ENCODE assay signal across 32 mouse cellular contexts in the genomic region with DNA sequence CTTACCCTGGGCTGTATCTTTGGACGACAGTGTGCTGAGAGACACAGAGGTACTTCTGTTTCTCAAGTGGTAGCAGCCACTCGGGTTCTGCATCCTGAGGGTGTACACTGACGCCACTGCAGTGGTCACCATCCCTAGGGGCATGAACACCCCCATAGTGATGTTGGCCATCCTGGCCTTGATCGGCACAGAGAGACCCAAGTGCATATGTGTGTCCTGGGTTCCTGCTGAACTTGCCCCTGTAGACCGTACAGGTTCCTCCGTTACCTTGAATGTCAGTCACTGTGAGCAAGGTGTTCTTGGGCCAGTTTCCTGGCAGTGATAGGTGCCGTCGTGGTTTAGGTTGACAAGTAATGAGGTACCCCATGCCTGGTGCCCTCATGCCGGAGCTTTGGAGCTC. TPM values are rescaled to one million over a fixed set of nuclear protein-coding genes. Genes with fewer than 3 reads are reported as not detected.
"Had no signal": no experiment of that assay in that cellular context is flagged by ENCODE, and none has a peak within 500 bp of the region (broad histone marks: within the 10 kb centered on the region; RNA-seq: fewer than 3 reads in every experiment).

No protein-coding gene starts in this region.

- H3K27me3 ChIP-seq: heart, embryonic 12.5 days; hindbrain, embryonic 13.5 days; hindbrain, embryonic 15.5 days; kidney, embryonic 15.5 days; limb, embryonic 13.5 days; limb, embryonic 15.5 days had no signal

- H3K36me3 ChIP-seq: hindbrain, embryonic 15.5 days had no signal

- H3K4me3 ChIP-seq: heart, embryonic 10.5 days; heart, embryonic 12.5 days; hindbrain, embryonic 13.5 days; hindbrain, embryonic 15.5 days; kidney, embryonic 15.5 days; limb, embryonic 13.5 days; limb, embryonic 15.5 days had no signal

- H3K27ac ChIP-seq: heart, embryonic 10.5 days; hindbrain, embryonic 13.5 days; hindbrain, embryonic 15.5 days; hindbrain, postnatal 0 days; kidney, embryonic 15.5 days; kidney, postnatal 0 days; limb, embryonic 13.5 days; limb, embryonic 15.5 days; liver, embryonic 14.5 days had no signal

- DNase-seq: gastrocnemius, postnatal 14 days; gastrocnemius, postnatal 36 days; heart, adult 18-20 months; heart, postnatal 10 days; heart, postnatal 36 days; kidney, adult 11 months; kidney, adult 2 months; kidney, adult 9 months; kidney, postnatal 14 days; kidney, postnatal 36 days; layer of hippocampus, adult 9-11 months; layer of hippocampus, postnatal 36 days; left cerebral cortex, postnatal 4 days had no signal

RNA-seq across cellular contexts. Expression of gene Gm49373, which starts 20.5 kb away (rescaled TPM):
- total RNA-seq: hematopoietic stem cell, adult 5-6 weeks had no signal

RNA-seq across cellular contexts. Expression of gene Zglp1, which starts 26.5 kb away (rescaled TPM):
- total RNA-seq: gastrocnemius, adult 18-20 months; gastrocnemius, adult 8-10 months; gastrocnemius, postnatal 14 days; gastrocnemius, postnatal 36 days; heart, adult 18-20 months; heart, adult 8-10 months; heart, postnatal 10 days; heart, postnatal 36 days; hematopoietic stem cell, adult 5-6 weeks; layer of hippocampus, adult 18-20 months; layer of hippocampus, postnatal 36 days; left cerebral cortex, adult 18-20 months; left cerebral cortex, postnatal 4 days; liver, adult 2 months had no signal
- polyA plus RNA-seq: gonadal fat pad, adult 2 months; intestine, embryonic 14.5 days; kidney, adult 2 months; limb, embryonic 15.5 days had no signal
